Mouse (Mus musculus): Measurements from ENCODE around the gene Slc29a1.

- no peak for TF ChIP-seq POLR2A (IDR thresholded peaks at IDR 0.05; ENCODE audit: borderline replicate concordance, control insufficient read depth, low read depth, low read length)
- TF ChIP-seq CTCF (IDR thresholded peaks at IDR 0.05; ENCODE audit: control insufficient read depth, insufficient read depth, low read length), result no peak
These were observed 3.6 kb upstream of the Slc29a1 start for GRCm38 (mm10) chr17:45602984-45603383.

Measured in bone marrow, adult 2 months (tissue).